Mouse (Mus musculus): ENCODE measurements around the gene Abcd3.

DNA sequence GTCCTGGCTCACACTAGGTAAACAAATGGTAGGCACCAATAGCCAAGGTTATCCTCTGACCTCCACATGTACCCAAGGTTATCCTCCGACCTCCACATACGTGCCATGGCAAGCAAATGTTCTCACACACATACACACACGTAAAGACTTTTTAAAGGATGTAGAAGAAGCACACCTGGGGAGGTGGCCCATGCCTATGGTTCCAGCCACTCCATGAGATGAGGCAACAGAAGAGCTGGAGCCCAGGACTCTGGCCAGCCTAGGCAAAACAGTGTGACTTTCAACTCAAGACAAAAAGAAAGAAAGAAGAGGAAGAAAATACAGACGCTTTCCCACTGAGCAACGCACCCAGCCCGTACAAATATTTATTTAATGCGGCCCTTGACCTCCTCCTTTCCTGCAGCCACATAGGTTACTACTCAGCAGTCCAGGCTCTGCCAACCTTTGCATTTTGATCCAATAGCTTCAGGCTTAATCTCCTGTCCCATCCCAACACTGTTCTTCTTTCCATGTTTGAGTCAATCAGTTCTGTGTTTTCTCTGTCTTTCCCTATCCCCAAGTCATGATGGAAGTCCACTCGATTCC, 6.5 kb upstream of the Abcd3 start:
- TF ChIP-seq POLR2A (IDR thresholded peaks at IDR 0.05; ENCODE audit: insufficient read length, low read depth) (no peak), MAX (IDR thresholded peaks at IDR 0.05; ENCODE audit: low read depth) (no peak), TCF12 (IDR thresholded peaks at IDR 0.05; ENCODE audit: insufficient read depth, poor library complexity, severe bottlenecking) (no peak), CEBPB (IDR thresholded peaks at IDR 0.05; ENCODE audit: insufficient read depth, poor library complexity, severe bottlenecking) (no peak), MYOD1 (IDR thresholded peaks at IDR 0.05; ENCODE audit: control insufficient read depth in 1 of 3, insufficient read length in 2 of 3, low read depth in 2 of 3) (no peak), E2F4 (IDR thresholded peaks at IDR 0.05; ENCODE audit: insufficient read depth) (no peak), SRF (IDR thresholded peaks at IDR 0.05; ENCODE audit: control insufficient read depth, insufficient read length, low read depth) (no peak)

All from myocyte (in vitro differentiated cells).